Mouse (Mus musculus): ENCODE measurements around the gene Sec14l1.

Sec14l1 gene

GRCm38 (mm10) chr11:117129473-117129872 is 14.5 kb downstream of the Sec14l1 start:
- DNase-seq (ENCODE audit: low read depth), result no peak

- DNase-seq (ENCODE audit: low read depth), result no peak
Observed at GRCm38 (mm10) chr11:117130068-117130467, 15.1 kb downstream of the Sec14l1 start.

DNA sequence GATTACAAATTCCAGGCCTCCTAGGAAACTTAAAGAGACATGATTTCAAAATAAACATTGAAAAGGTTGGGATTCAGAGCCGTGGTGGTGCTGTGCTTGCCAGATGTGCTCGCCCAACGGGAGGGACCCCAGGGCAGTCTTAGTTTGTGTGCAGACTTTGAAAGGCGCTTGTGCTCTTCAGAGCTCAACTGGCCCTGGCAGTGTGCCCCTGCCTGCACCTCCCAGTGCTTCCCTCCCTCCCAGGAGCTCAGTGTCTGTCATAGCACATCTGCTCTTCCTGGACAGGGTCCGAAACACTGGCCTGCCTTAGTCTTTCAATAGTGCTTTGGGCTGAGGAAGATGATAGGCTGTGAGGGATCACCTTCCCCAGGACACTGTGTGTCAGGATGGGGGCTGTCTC is 15.9 kb downstream of the Sec14l1 start:
- no peak for DNase-seq (ENCODE audit: low read depth)

GRCm38 (mm10) chr11:117131450-117131849 is 16.5 kb downstream of the Sec14l1 start:
- DNase-seq (ENCODE audit: low read depth), result no peak

GRCm38 (mm10) chr11:117134776-117135387 is 19.9 kb downstream of the Sec14l1 start:
- no peak for DNase-seq (ENCODE audit: low read depth)

DNA sequence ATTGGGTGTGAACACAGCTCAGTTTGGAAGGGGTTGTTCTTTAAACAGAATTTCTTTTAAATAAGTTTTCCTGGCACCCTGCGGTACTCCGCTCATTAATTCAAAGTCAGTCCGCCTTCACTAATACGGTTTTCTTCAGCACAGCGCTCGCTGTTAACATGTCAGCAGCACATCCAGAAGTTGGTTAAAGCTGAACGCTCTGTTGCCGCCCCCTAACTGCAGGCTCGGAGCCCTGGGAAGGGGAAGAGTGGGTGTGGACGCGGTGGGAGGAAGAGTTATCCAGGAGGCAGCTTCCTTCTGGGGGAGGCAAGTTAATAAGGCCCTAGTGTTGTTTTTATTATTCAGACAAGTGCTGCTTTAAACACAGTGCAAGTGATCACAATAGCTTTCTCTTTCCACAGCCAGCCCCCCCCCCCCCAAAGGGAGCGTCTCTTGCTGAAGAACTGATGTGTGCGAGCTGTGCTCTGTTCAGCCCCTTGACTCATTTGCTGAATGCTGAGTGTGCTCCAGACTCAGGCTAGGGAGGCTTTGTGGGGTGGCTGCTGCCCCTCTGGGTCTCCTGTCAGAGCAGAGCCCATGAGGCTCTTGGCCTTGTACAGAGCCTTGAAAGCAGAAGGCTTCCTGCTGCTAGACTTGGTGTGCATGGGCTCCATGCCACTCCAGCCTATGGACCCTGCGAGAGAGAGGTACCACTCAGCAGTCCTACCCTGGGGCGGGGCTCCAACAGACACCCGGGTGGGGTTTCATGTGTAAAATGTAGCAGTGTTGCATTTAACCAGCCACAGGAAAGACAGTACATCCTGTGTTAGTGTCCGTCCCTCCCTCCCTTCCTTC is 20.7 kb downstream of the Sec14l1 start:
- no peak for DNase-seq (ENCODE audit: low read depth)

- DNase-seq (ENCODE audit: low read depth), result no peak
Observed at GRCm38 (mm10) chr11:117136880-117137279, 21.9 kb downstream of the Sec14l1 start.

DNA sequence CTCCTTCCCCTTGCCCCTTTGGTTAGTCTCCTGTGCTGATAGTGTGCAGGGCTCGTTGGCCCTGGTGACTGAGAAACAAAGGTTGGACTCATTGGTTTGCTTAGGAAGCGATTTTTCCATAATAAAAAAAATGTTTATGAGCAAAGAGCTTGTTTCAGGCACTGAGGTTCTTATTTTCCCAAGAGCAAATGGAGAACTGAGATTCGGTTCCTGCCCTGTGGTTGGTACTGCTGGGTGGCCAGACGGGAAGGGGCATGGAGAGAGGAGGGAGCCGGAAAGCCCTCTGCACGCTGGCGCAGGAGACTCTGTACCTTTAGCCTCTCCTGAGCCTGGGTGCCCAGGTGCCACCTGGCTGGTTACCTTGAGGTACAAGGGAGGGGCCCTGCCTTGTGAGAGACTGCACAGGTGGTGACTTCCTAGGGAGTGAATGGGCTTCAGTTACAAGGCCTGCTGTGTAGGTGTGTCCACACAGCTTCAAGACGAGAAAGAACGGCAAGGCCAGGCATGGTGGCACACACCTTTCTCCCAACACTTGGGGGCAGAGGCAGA is 23.3 kb downstream of the Sec14l1 start:
- no peak for DNase-seq (ENCODE audit: low read depth)

DNA sequence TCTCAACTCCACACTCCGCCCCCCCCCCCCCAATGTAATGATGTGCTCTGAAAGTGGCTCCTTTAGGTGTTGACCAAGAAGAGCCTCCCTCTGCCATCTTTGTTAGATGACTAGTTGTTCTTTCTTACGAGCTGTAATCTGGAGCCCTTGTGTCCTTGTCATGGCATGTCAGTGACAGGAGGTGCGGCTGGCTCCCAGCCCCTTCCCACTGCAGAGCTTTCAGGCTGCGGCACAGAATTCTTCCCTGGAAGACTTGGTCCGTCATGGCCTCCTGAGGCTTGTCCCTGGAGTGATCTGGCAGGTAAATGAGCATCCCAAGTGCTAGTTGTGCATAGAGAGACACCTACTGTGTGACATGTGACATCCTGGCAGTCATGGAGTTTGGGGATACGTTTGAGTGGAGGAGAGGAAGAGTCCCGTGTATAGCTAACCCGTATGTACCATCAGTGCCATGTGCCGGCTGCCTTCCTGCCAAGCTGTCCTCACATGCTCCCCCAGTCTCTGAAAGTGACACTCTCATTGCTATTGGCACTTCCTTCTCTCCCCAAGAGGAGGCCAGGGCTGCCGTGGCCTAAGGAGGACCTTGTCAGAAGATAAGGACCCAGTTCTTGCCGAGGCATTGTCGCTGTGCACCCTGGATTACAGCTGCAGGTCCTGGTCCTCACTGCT is 24.0 kb downstream of the Sec14l1 start:
- no peak for DNase-seq (ENCODE audit: low read depth)

- no peak for DNase-seq (ENCODE audit: low read depth)
Observed at GRCm38 (mm10) chr11:117141376-117142001, 26.5 kb downstream of the Sec14l1 start.

GRCm38 (mm10) chr11:117142507-117142906 is 27.5 kb downstream of the Sec14l1 start:
- DNase-seq (ENCODE audit: low read depth), result no peak

DNA sequence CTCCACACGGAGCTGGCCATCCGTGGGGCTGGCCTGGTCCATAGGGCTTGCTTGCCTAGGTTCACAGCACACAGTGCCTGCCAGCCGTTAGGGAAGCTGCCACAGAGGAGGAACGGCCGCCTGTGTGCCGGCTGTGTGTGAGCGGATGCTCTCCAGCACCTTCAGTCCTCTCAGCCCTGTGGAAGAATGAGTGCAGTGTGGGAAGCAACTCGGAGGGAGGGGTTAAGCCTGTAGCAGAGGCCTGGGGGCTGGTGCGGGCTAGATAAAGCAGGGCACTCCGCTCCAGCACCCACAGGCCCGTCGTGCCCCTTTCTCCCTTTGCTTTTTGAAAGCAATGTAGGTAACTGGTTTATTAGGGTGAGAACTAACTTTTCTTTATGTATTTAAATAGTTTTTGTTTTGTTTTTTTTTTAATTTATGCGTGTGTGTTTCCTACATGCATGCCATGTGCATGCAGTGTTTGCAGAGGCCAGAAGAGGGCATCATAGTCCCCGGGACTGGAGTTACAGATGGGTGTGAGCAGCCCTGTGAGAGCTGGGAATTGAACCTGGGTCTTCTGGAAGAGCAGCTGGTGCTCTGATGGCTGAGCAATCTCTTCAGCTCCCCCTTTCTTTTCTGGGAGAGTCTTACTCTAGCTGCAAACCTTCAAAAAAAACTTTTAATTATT is 30.6 kb downstream of the Sec14l1 start:
- DNase-seq (ENCODE audit: low read depth), result no peak

GRCm38 (mm10) chr11:117146118-117146506 is 31.1 kb downstream of the Sec14l1 start:
- no peak for DNase-seq (ENCODE audit: low read depth)

GRCm38 (mm10) chr11:117146776-117147536 is 32.0 kb downstream of the Sec14l1 start:
- DNase-seq (ENCODE audit: low read depth), result no peak

DNA sequence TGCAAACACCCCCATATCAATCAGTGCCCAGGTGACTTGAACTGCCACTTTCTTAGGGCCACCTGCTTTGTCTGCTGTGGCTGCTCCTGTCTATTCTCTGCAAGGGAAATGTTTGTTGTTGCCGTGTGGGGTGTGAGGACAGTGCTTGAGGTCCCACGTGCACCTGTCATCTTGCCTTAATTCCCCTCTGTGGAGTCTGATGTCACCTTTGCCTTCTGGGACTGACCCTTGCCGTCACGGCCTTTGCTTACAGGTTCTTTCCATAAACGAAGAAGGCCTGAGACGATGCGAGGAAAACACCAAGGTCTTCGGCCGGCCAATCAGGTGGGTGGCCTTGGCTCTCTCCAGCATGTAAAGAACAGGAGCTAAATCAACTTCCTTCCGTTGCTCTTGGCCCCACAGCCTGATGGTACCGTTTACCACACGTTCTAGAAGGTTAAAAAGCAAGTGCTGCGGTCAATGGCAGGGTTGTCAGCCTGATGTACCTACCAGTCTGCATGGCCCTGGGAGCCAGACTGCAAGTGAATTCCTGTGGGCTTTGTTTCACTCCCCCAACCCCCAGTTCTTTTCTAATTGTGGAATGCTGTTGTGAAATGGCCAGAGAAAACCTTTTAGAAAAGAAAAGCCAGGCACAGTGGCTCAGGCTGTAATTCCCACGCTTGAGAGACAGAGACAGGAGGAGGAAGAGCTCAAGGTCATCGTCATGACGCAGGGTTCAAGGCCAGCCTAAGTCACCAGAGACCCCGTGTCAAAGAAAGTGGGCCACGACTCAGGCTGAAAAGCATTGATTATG is 34.1 kb downstream of the Sec14l1 start:
- DNase-seq (ENCODE audit: low read depth), result no peak

GRCm38 (mm10) chr11:117150467-117150966 is 35.5 kb downstream of the Sec14l1 start:
- no peak for DNase-seq (ENCODE audit: low read depth)

GRCm38 (mm10) chr11:117151461-117151860 is 36.5 kb downstream of the Sec14l1 start:
- no peak for DNase-seq (ENCODE audit: low read depth)

DNA sequence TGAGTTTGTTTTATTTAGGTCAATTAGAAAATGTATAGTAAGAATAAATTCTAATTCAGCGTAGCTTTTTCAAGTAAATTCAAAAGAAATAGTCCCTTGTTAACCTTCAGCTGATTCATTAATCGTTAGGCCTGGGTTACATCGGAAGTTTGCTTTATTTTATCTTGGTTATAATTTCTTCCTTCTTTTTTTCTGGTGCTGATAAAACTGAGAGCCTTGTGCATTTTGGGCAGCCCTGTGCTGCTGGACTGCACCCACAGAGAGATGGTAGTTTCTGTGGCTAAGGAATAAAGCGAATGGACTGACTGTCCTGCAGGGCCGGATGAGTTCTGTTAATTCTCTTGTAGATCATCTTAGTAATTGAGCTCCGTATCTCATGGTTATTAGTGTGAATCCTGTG is 37.6 kb downstream of the Sec14l1 start:
- no peak for DNase-seq (ENCODE audit: low read depth)

DNA sequence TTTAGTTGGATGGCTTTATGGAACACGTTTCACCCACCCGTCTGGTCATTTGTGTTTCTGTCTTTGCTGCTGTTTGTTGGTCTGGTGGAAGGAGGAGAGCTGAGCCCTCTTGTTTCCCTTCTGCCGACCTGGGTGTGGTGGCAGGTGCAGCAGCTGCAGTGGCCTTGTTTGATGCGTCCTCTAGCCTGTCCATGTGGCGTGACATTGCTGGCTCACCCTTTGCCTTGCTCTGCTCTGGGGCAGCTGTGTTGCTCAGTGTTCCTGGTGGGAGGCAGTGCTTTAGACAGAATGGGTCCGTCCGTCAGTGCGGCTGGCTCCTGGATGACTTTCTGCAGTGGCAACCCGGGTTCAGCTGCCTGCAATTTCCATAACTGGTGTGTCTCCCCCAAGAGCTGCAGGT is 38.6 kb downstream of the Sec14l1 start:
- no peak for DNase-seq (ENCODE audit: low read depth)
